Mouse (Mus musculus) hindbrain, postnatal 0 days (tissue): ENCODE measurements around the gene Zeb2. TPM values are rescaled to one million over a fixed set of nuclear protein-coding genes. Genes with fewer than 3 reads are reported as not detected.

Experiments used
- ATAC-seq: fragments of 200-750 bp; cut with Nextera tagmentation; 2 replicates; pipeline ENCODE4 v1.8.0; 2017; ENCODE audit warnings: mild to moderate bottlenecking, moderate TSS enrichment, moderate library complexity
- DNase-seq: peaks from one replicate; pipeline ENCODE4 v3.0.0-alpha.2; 2015; ENCODE audit warnings: low spot score
- H3K27ac ChIP-seq: fragments of 300-500 bp; sonication (generic); 2 replicates; pipeline ENCODE4 v1.5.1; 2014; ENCODE audit warnings: mild to moderate bottlenecking
- H3K27me3 ChIP-seq: fragments of 300-500 bp; sonication (generic); 2 replicates; pipeline ENCODE4 v1.6.1; 2014; ENCODE audit warnings: low read length, mixed read lengths; ENCODE audit not compliant: insufficient read depth
- H3K36me3 ChIP-seq: fragments of 300-500 bp; sonication (generic); 2 replicates; pipeline ENCODE4 v1.6.1; 2014; ENCODE audit warnings: low read length, mixed read lengths; ENCODE audit not compliant: insufficient read depth
- H3K4me1 ChIP-seq: fragments of 300-500 bp; sonication (generic); 2 replicates; pipeline ENCODE4 v1.6.1; 2014; ENCODE audit warnings: antibody characterized with exemption, low read length, mixed read lengths; ENCODE audit not compliant: insufficient read depth
- H3K4me2 ChIP-seq: fragments of 300-500 bp; sonication (generic); 2 replicates; pipeline ENCODE4 v1.6.1; 2014; ENCODE audit warnings: low read depth, mild to moderate bottlenecking, low read length, moderate library complexity, mixed read lengths
- H3K4me3 ChIP-seq: fragments of 300-500 bp; sonication (generic); 2 replicates; pipeline ENCODE4 v1.5.1; 2014; ENCODE audit warnings: low read length
- H3K9ac ChIP-seq: fragments of 300-500 bp; sonication (generic); replicated peaks from 2 replicates; pipeline ENCODE4 v1.6.1; 2014; ENCODE audit warnings: mild to moderate bottlenecking, low read length, moderate library complexity, mixed read lengths
- H3K9me3 ChIP-seq: fragments of 300-500 bp; sonication (generic); 2 replicates; pipeline ENCODE4 v1.6.1; 2016; ENCODE audit warnings: low read length, mixed read lengths
- CTCF ChIP-seq: IDR thresholded peaks from 2 replicates; pipeline ENCODE4 v1.5.1; 2016; ENCODE audit warnings: antibody characterized with exemption, control low read depth, low read depth
- WGBS: fragments of 180-500 bp; shearing (Covaris S2); extraction: QIAGEN DNeasy Blood & Tissue Kit; methylation state at CpG from one replicate; pipeline ENCODE4 v1.1.7; 2014; 5-methylcytosine and 5-hydroxymethylcytosine counted together
- polyA plus RNA-seq: library from polyadenylated mRNA; unstranded; fragments of >200 nt; fragmentation: Nextera tagmentation; extraction: Ambion mirVana; gene quantifications from 2 replicates; pipeline ENCODE4 v1.2.1, GENCODE M21; 2015
- total RNA-seq: library from RNA; depleted of rRNA; stranded (reverse); fragments of >200 nt; gene quantifications from 2 replicates; pipeline ENCODE4 v1.2.3, GENCODE M21; 2014

Gene Zeb2
- total and polyA plus RNA-seq, 2 experiments from 2014 or later: 21.4 to 52.0 TPM

- WGBS: 87% methylated on average over 6 of the region's 6 CpGs
- no peaks in the 10 kb centered on the region for H3K4me1 ChIP-seq
- H3K27me3 ChIP-seq: no peaks in the 10 kb centered on the region
- H3K36me3 ChIP-seq: no peaks in the 10 kb centered on the region
- no peak for TF ChIP-seq CTCF
- H3K27ac ChIP-seq: no peak overlapping the region
- no peak for ATAC-seq
- H3K9me3 ChIP-seq: no peaks in the 10 kb centered on the region
- no peak overlapping the region for H3K4me2 ChIP-seq
- H3K4me3 ChIP-seq: no peak overlapping the region
- DNase-seq: no peak
- H3K9ac ChIP-seq: no peak overlapping the region
Observed at GRCm38 (mm10) chr2:44973828-44974227, 143.4 kb downstream of the Zeb2 start.

DNA sequence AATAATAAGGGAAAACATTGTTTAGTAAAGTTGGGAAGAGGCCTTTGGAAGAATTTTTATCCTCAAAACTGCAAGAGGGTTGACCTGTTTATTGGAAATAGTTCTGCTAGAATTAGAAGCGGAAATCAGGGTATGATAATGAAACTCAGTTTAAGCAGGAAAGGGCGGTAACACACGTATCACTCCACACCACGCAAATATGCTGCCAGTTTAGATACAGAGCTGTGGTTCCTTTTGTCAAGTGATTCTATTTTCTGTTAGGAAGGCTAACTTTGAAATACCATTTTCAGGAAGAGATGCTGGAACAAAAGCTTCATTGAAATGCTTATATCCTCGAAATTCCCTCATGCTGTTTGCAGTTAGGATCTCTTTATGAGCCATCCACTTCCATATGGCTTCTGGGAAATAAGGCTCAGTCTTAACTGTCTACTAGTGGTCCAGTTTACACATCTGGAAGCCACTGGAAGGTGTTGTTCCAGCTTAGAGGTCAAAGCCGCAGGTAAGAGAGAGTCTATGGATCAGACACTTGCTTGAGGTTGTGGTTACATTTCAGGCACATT is 147.0 kb downstream of the Zeb2 start:
- H3K9me3 ChIP-seq: no peaks in the 10 kb centered on the region
- H3K4me1 ChIP-seq: no peaks in the 10 kb centered on the region
- H3K36me3 ChIP-seq: no peaks in the 10 kb centered on the region
- H3K4me3 ChIP-seq: no peak overlapping the region
- no peaks in the 10 kb centered on the region for H3K27me3 ChIP-seq
- H3K27ac ChIP-seq: no peak overlapping the region
- DNase-seq (no peak), ATAC-seq (no peak)
- TF ChIP-seq CTCF: no peak
- H3K9ac ChIP-seq: no peak overlapping the region
- H3K4me2 ChIP-seq: no peak overlapping the region
- 87% methylated on average over 6 of the region's 6 CpGs for WGBS

DNA sequence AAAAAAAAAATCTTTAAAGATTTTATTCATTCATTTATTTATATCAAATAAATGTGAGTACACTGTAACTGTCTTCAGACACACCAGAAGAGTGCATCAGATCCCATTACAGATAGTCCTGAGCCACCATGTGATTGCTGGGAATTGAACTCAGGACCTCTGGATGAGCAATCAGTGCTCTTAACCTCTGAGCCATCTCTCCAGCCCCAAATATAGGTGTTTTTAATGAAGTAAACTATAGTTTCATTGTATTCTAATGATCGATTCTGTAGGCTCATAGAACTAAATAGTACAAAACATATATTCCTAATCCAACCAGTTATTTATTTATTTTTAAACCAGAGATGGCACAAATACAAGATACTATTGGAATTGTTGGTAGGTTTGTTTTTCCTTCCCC is 147.6 kb downstream of the Zeb2 start:
- no peaks in the 10 kb centered on the region for H3K4me1 ChIP-seq
- WGBS: 100% methylated on average over 1 of the region's 1 CpGs
- ATAC-seq: no peak
- no peaks in the 10 kb centered on the region for H3K36me3 ChIP-seq
- H3K9me3 ChIP-seq: no peaks in the 10 kb centered on the region
- DNase-seq: no peak
- H3K27me3 ChIP-seq: no peaks in the 10 kb centered on the region
- no peak for TF ChIP-seq CTCF
- no peak overlapping the region for H3K27ac ChIP-seq
- no peak overlapping the region for H3K4me2 ChIP-seq
- H3K4me3 ChIP-seq: no peak overlapping the region
- no peak overlapping the region for H3K9ac ChIP-seq

DNA sequence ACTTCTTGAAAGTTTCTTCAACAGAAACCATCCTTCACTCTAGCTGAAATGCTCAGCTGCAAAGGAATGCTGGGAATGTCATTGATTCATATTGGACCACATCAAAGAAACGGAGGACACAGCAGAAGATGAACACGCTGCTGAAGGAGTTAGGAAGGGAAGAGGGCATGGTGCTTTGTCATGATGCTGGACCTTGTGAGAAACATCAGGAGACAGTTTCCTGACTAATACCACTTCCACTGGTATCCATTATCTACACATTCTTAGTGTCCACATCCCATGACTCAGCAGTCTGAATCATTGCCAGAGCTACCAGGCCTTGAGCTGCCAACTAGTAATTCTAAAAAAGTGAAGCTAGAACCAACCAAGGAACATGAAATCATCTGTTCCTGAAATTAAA is 148.0 kb downstream of the Zeb2 start:
- no peak for TF ChIP-seq CTCF
- WGBS: 81% methylated on average over 2 of the region's 2 CpGs
- Histone ChIP-seq H3K4me3 (no peak overlapping the region), H3K27me3 (no peaks in the 10 kb centered on the region), H3K9ac (no peak overlapping the region), H3K4me2 (no peak overlapping the region), H3K36me3 (no peaks in the 10 kb centered on the region), H3K4me1 (no peaks in the 10 kb centered on the region), H3K27ac (no peak overlapping the region), H3K9me3 (no peaks in the 10 kb centered on the region)
- no peak for DNase-seq
- ATAC-seq: no peak

DNA sequence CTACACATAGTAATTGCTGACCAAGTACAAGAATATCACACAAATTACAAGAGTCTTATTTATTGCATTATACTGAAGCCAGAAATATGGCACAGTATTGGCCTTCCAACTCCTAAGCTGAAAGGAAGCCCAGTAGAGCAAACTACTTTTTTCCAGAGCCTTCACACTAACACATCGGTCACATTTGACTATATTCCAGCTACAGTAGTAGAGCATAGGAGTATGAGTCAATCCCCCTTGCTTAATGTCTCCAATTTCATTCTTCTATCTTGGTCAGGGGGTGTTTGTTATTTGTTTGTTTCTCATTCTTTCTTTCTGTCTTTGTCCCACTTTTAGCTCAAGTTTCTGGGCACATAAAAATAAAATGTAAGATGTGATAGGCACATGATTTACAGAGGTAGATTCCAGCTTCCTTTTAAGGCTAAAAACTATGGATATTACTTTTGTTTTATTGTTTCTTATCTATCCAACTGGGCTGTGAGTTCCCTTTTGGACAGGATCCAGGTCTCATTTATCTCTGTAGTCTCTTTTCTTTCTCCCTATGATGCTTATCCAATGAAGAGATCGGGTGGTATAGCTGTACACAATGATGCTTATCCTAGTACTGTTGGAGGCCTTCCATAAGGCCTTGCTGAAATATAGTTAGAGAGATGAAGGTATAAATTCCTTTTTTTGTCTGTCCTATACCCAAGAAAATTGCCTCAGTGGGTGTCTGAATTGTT is 151.2 kb downstream of the Zeb2 start:
- Histone ChIP-seq H3K4me1 (no peaks in the 10 kb centered on the region), H3K4me2 (no peak overlapping the region), H3K36me3 (no peaks in the 10 kb centered on the region), H3K27ac (no peak overlapping the region), H3K9me3 (no peaks in the 10 kb centered on the region), H3K27me3 (no peaks in the 10 kb centered on the region), H3K9ac (no peak overlapping the region), H3K4me3 (no peak overlapping the region)
- no peak for DNase-seq
- 69% methylated on average over 2 of the region's 2 CpGs for WGBS
- TF ChIP-seq CTCF: no peak
- ATAC-seq: no peak

- no peak overlapping the region for H3K4me2 ChIP-seq
- no peaks in the 10 kb centered on the region for H3K4me1 ChIP-seq
- no peak overlapping the region for H3K4me3 ChIP-seq
- no peaks in the 10 kb centered on the region for H3K9me3 ChIP-seq
- no peak overlapping the region for H3K27ac ChIP-seq
- no peak for TF ChIP-seq CTCF
- ATAC-seq (no peak), DNase-seq (no peak)
- no peaks in the 10 kb centered on the region for H3K27me3 ChIP-seq
- H3K36me3 ChIP-seq: no peaks in the 10 kb centered on the region
- WGBS: 93% methylated on average over 5 of the region's 5 CpGs
- H3K9ac ChIP-seq: no peak overlapping the region
Observed at GRCm38 (mm10) chr2:44962620-44963019, 154.6 kb downstream of the Zeb2 start.

DNA sequence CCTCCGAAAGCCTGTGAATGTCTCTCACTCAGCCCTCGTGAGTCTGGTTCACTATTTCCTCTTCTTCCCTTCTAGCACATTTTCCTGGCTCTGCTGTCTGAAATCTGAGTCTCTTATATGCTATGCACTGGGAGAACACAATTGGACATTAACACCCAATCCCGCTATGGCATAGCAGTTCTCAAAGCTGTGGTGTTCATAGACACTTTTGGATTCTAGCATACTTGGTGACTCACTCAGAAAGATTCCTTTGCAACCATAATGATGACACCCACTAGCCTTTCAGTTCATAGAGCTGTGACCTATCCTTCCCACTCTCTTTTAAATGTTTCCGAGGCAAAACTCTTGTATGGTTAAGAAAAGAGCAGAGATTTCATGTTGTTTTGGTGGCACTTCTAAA is 156.0 kb downstream of the Zeb2 start:
- Histone ChIP-seq H3K4me2 (no peak overlapping the region), H3K4me3 (no peak overlapping the region), H3K36me3 (no peaks in the 10 kb centered on the region), H3K27me3 (no peaks in the 10 kb centered on the region), H3K4me1 (no peaks in the 10 kb centered on the region), H3K27ac (no peak overlapping the region), H3K9ac (no peak overlapping the region), H3K9me3 (no peaks in the 10 kb centered on the region)
- 93% methylated on average over 4 of the region's 4 CpGs for WGBS
- ATAC-seq (no peak), DNase-seq (no peak)
- TF ChIP-seq CTCF: no peak
